Mouse (Mus musculus) midbrain, embryonic 10.5 days (tissue): ENCODE measurements at regions not wholly inside any gene's neighbourhood (a gene's known extent, or its start where the extent isn't known, plus 50 kb on each side); places are given as distances from the start of the nearest gene placed in this dataset.

Experiments
- DNase-seq: peaks from one replicate; pipeline ENCODE4 v3.0.0-alpha.2; 2017; ENCODE audit warnings: low spot score
- H3K27ac ChIP-seq: fragments of 300-500 bp; sonication (generic); replicated peaks from 2 replicates; pipeline ENCODE4 v1.5.1; 2016; ENCODE audit warnings: mild to moderate bottlenecking
- H3K27me3 ChIP-seq: fragments of 300-500 bp; sonication (generic); 2 replicates; pipeline ENCODE4 v1.6.1; 2016; ENCODE audit warnings: low read depth, mild to moderate bottlenecking; ENCODE audit not compliant: poor library complexity, severe bottlenecking
- H3K36me3 ChIP-seq: fragments of 300-500 bp; sonication (generic); 2 replicates; pipeline ENCODE4 v1.6.1; 2016; ENCODE audit warnings: mild to moderate bottlenecking, moderate library complexity
- H3K4me1 ChIP-seq: fragments of 300-500 bp; sonication (generic); 2 replicates; pipeline ENCODE4 v1.6.1; 2016
- H3K4me3 ChIP-seq: fragments of 300-500 bp; sonication (generic); 2 replicates; pipeline ENCODE4 v1.5.1; 2016; ENCODE audit warnings: mild to moderate bottlenecking, moderate library complexity
- H3K9me3 ChIP-seq: fragments of 300-500 bp; sonication (generic); replicated peaks from 2 replicates; pipeline ENCODE4 v1.6.1; 2016; ENCODE audit warnings: mild to moderate bottlenecking
- WGBS: fragments of 180-500 bp; shearing (Covaris S2); methylation state at CpG from one replicate; pipeline ENCODE4 v1.1.7; 2016; 5-methylcytosine and 5-hydroxymethylcytosine counted together

DNA sequence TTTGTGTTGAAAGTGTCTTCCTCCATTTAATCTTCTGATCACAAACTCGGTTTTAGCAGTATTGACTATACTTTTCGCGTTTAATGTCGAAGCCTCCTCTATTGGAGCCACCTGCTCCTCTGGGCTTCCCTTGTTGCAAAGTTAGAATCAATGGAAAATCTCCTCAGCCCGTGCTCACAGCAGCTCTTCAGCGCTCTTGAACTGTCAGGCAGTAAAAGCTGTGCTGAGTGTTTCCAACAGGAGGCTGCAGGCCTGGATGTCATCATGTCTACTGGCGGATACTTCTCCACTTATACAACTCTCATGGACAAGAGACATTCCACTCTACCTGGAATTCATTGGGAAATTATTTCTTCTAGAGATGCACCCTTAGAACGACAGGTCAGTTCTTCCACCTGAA is 380.4 kb upstream of the Crim1 start:
- 78% methylated on average over 8 of the region's 8 CpGs for WGBS
- Histone ChIP-seq H3K27me3 (no peaks in the 10 kb centered on the region), H3K36me3 (no peaks in the 10 kb centered on the region), H3K4me3 (no peak overlapping the region), H3K4me1 (no peaks in the 10 kb centered on the region), H3K27ac (no peak overlapping the region), H3K9me3 (no peaks in the 10 kb centered on the region)
- DNase-seq = peak; percentile 12

DNA sequence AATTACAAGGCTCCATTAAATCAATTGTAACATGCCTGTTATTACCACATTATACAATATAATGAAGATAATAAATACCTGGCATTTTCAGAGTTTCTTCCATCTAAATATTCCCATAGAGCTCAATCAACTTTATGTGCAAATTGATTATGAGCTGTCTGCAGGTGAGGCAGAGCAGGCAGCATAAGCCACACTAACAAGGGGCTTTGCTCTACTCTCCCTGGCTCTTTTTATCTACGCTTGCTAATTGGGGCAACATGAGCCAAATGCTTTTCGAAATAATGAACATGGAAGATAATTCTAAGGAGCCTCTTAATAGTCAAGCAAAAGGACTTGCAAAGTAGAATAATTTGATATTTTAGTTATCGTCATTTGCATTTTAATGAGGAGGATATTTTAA is 356.1 kb upstream of the Crim1 start:
- Histone ChIP-seq H3K27me3 (no peaks in the 10 kb centered on the region), H3K4me3 (no peak overlapping the region), H3K4me1 (no peaks in the 10 kb centered on the region), H3K27ac (no peak overlapping the region), H3K36me3 (no peaks in the 10 kb centered on the region), H3K9me3 (no peaks in the 10 kb centered on the region)
- DNase-seq = no peak
- WGBS = 90% methylated on average over 3 of the region's 3 CpGs

DNA sequence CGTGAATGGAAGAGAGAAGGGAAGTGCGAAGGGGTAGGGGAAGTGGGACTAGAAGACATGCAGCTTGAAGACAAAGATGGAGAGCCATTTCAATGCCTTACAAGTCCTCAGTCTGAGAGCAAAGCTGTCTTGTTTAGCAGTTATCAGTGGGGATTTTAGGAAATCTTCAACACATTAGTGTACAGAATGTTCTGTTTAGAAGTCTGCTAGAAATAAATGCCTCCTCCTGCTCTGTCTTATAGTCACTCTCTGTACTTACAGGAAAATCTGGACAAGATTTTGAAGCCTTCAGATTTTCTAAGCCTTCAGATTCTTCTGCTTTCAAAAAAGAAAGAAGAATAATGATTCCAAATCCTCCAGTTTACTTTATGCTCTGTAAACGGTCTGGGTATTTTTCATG is 325.6 kb upstream of the Crim1 start:
- no peaks in the 10 kb centered on the region for H3K9me3 ChIP-seq
- H3K36me3 ChIP-seq = no peaks in the 10 kb centered on the region
- no peak overlapping the region for H3K4me3 ChIP-seq
- DNase-seq = no peak
- no peaks in the 10 kb centered on the region for H3K27me3 ChIP-seq
- no peak overlapping the region for H3K27ac ChIP-seq
- peaks cover 3% of the 10 kb centered on the region; the same call in 1 of the 2 replicates for H3K4me1 ChIP-seq
- WGBS = 91% methylated on average over 3 of the region's 3 CpGs

DNA sequence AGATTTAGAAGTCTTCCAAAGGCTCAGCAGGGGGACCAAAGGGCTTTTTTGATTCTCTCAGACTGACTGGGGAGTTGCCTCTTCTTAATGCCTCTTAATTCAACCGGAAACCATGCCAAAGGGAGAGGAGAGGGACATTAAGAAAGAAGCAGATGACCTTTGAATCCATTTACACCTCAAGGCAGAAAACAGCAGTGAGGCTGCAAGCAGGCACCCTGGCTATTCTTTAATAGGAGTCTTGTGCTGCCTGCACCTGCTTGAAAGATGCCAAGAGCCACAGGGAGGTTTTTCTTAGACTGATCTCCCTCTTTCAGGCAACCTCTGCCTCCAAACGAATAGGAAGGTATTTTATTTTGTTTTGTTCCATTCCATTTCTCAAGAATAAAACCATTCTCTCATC is 323.0 kb upstream of the Crim1 start:
- H3K27me3 ChIP-seq = no peaks in the 10 kb centered on the region
- no peak for DNase-seq
- H3K9me3 ChIP-seq = no peaks in the 10 kb centered on the region
- no peak overlapping the region for H3K4me3 ChIP-seq
- H3K4me1 ChIP-seq = peaks cover 3% of the 10 kb centered on the region; the same call in 1 of the 2 replicates
- H3K36me3 ChIP-seq = no peaks in the 10 kb centered on the region
- WGBS = 8% methylated on average over 2 of the region's 2 CpGs
- H3K27ac ChIP-seq = no peak overlapping the region

DNA sequence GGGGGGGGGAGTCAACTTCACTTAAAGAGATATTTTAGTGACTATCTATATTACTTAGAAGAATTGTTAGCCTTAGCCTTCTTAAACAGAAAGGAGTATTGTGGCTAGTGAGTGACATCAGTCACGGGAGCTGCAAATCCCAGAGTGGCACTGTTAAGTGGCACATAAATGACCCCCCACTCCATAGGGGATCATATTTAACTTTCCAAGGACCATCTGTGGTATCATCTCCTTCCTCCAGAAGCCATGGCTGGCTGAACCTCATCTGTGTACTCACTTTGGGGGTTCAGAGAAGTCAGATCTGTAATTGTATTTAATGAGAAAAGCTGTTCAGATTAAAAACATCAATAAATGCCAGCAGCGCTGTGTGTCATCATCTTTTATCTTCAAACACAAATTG is 314.9 kb upstream of the Crim1 start:
- 88% methylated on average over 2 of the region's 2 CpGs for WGBS
- no peaks in the 10 kb centered on the region for H3K4me1 ChIP-seq
- no peak for DNase-seq

DNA sequence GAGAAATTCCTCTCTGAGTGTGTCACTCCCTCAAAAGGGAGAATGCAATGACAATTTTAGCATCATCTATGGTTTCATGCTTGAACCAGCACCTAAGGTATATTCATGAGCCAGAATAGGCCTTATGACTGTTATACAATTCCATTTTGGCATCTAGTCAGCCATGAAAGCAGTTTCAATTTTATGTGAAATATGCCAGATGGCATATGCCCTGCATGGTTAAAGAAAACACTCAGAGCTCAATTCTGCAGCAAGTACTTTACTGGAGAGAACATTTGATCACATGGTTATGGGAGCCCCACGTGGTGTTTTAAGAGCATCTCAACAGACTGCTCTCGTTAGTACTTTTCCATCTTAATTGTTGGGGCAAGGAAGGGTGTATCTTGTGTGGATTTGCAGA is 310.9 kb upstream of the Crim1 start:
- no peaks in the 10 kb centered on the region for H3K9me3 ChIP-seq
- H3K4me1 ChIP-seq = no peaks in the 10 kb centered on the region
- no peaks in the 10 kb centered on the region for H3K27me3 ChIP-seq
- H3K36me3 ChIP-seq = no peaks in the 10 kb centered on the region
- H3K4me3 ChIP-seq = no peak overlapping the region
- 75% methylated on average over 2 of the region's 2 CpGs for WGBS
- no peak for DNase-seq
- no peak overlapping the region for H3K27ac ChIP-seq

More for the DNA sequence above, 314.9 kb upstream of the Crim1 start:
- Histone ChIP-seq H3K4me3 (no peak overlapping the region), H3K27ac (no peak overlapping the region), H3K36me3 (no peaks in the 10 kb centered on the region), H3K9me3 (no peaks in the 10 kb centered on the region), H3K27me3 (no peaks in the 10 kb centered on the region)

DNA sequence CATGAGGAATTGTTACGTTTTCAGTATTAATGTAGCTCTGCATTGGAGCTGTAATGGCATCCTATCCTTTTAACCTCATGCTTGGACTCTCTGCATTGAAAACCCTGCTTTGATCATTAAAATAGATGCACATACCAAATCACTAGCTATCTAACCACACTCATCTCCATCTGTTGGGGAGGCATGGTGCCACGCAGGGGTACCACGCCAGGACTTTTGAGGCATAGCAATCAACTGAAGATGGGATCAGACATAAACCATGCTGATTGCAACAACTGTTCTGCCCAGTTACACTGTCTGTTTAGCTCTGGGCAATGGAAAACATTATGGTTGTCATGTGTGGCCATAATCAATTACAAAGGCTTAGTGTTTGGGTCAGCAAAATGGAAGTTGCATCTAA is 295.6 kb upstream of the Crim1 start:
- no peaks in the 10 kb centered on the region for H3K9me3 ChIP-seq
- 93% methylated on average over 3 of the region's 3 CpGs for WGBS

DNA sequence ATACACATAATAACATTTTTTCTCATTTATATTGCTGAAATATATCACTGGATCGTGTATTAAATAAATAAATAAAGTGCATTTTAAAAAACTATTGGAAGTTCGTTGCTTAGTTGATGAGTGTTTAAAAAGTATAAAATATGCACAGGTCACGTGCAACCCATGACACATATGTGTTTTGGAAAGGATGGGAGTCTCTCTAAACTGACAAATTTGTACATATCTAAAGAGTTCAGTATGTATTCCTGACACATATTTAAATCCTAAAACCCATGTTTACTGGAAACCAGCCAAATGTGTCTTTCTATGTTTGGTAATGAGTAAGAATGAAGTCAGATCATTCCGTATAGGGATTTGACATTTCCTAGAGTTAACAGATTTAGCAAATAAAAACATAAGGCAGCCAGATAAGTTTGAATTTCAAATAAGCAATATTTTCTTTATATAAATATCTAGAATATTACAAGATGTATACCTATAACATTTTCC is 286.0 kb upstream of the Crim1 start:
- 89% methylated on average over 4 of the region's 4 CpGs for WGBS
- Histone ChIP-seq H3K27ac (no peak overlapping the region), H3K27me3 (no peaks in the 10 kb centered on the region), H3K4me1 (no peaks in the 10 kb centered on the region), H3K4me3 (no peak overlapping the region), H3K9me3 (no peaks in the 10 kb centered on the region), H3K36me3 (no peaks in the 10 kb centered on the region)
- DNase-seq = no peak

More for the DNA sequence above, 295.6 kb upstream of the Crim1 start:
- Histone ChIP-seq H3K27ac (no peak overlapping the region), H3K4me3 (no peak overlapping the region), H3K36me3 (no peaks in the 10 kb centered on the region), H3K4me1 (no peaks in the 10 kb centered on the region), H3K27me3 (no peaks in the 10 kb centered on the region)
- no peak for DNase-seq

DNA sequence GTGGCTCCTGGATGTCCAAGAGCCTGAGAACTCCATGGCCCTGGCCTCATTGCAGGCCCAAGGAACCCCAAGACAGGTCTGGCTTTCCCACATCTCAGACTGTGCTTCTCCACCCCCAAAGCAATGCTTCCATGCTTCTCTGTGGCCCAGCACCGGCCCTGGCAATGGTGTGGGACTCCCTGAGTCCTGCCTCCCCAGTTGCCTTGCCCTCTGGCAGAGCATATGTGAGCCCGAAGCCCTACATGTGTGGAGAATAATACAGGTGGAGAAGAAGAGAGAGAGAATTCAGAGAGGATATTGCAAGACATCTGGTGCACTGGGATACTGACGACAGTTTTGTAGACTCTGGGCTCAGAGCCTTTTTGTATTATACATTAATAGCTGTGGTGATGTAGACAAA is 269.8 kb upstream of the Crim1 start:
- 79% methylated on average over 3 of the region's 3 CpGs for WGBS
- no peaks in the 10 kb centered on the region for H3K9me3 ChIP-seq
- no peak for DNase-seq
- H3K27ac ChIP-seq = no peak overlapping the region
- H3K4me1 ChIP-seq = no peaks in the 10 kb centered on the region
- no peaks in the 10 kb centered on the region for H3K36me3 ChIP-seq
- no peak overlapping the region for H3K4me3 ChIP-seq
- H3K27me3 ChIP-seq = no peaks in the 10 kb centered on the region

DNA sequence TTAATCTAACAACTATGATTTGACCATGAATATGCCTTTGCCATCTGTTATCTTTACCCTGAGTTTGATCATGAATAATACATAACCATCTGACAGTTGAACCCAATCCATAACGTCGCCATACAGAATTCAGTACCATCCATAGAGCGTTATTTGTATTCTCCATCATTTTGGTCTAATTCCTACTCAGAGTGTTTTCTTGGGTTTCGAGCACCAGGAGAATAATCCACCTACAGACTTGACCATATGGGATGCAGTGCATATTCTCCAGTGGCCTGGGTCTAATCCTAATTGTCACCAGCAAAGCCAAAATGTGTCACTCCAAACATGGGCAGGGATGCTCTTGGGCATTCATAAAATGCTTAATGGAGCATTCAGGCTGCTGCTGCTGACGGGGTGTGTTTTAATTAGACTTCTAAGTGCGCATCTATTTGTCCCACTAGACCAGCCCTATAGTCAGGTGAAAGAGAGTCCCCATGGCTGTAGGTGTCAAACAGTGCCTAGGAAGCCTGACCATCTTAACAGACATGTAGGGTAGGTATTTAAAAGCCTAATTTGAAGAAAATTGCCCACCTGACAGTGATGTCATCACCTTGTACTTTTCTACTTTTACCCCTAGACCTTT is 269.0 kb upstream of the Crim1 start:
- Histone ChIP-seq H3K9me3 (no peaks in the 10 kb centered on the region), H3K27ac (no peak overlapping the region), H3K4me1 (no peaks in the 10 kb centered on the region), H3K4me3 (no peak overlapping the region), H3K27me3 (no peaks in the 10 kb centered on the region), H3K36me3 (no peaks in the 10 kb centered on the region)
- 82% methylated on average over 6 of the region's 6 CpGs for WGBS
- DNase-seq = no peak

DNA sequence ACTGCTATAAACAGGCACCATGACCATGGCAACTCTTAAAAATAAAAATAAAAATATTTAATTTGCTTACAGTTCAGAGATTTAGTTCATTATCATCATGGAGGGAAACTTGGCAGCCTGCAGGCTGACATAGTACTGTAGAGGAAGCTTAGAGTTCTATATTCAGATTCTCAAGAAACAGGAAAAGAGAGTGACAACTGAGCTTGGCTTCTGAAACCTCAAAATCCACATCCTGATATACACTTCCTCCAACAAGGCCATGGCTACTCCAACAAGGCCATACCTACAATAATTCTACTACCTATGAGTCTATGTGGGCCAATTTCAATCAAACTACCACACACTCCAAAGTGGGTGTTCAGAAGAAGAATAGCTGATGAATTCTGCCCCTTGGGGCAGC is 266.9 kb upstream of the Crim1 start:
- Histone ChIP-seq H3K4me3 (no peak overlapping the region), H3K4me1 (no peaks in the 10 kb centered on the region), H3K9me3 (no peaks in the 10 kb centered on the region), H3K27ac (no peak overlapping the region), H3K27me3 (no peaks in the 10 kb centered on the region), H3K36me3 (no peaks in the 10 kb centered on the region)
- no peak for DNase-seq

DNA sequence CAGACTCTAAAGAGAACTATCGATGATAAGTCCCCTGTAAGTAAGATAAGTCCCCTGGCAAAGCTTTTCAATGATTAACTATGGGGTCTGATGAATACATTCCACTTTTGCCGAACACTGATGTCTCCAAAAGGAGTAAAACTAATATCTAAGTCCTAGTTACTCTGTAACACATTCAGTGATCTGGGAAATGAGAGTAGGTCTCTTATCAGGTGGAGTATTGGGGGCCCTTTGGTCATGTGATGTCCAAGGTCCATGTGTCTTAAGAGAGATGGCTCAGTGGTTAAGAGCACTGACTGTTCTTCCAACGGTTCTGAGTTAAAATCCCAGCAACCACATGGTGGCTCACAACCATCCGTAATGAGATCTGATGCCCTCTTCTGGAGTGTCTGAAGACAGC is 242.0 kb upstream of the Crim1 start:
- Histone ChIP-seq H3K4me1 (no peaks in the 10 kb centered on the region), H3K27ac (no peak overlapping the region), H3K36me3 (no peaks in the 10 kb centered on the region), H3K4me3 (no peak overlapping the region), H3K27me3 (no peaks in the 10 kb centered on the region), H3K9me3 (no peaks in the 10 kb centered on the region)
- no peak for DNase-seq
- 86% methylated on average over 4 of the region's 4 CpGs for WGBS

DNA sequence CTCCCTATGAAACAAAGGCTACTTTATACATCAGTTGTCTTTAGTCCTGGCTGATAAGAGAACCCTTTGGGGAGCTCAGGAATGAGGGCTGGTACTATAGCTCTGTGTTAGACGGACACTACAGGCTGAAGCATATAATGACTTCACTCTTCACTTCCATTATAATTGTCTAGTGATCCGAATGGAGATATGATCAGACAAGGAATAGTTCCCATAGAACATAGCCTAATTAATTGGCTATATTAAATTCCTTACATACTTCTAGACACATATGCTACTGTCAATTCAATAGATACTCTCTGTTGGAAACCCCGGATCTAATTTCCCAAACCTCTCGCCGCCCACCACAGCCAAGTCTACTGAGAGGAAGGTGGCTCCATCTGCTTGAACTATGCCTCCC is 238.8 kb upstream of the Crim1 start:
- no peaks in the 10 kb centered on the region for H3K4me1 ChIP-seq
- no peaks in the 10 kb centered on the region for H3K9me3 ChIP-seq
- no peak for DNase-seq
- H3K27me3 ChIP-seq = no peaks in the 10 kb centered on the region
- no peaks in the 10 kb centered on the region for H3K36me3 ChIP-seq
- WGBS = 94% methylated on average over 5 of the region's 5 CpGs
- H3K27ac ChIP-seq = no peak overlapping the region
- no peak overlapping the region for H3K4me3 ChIP-seq

DNA sequence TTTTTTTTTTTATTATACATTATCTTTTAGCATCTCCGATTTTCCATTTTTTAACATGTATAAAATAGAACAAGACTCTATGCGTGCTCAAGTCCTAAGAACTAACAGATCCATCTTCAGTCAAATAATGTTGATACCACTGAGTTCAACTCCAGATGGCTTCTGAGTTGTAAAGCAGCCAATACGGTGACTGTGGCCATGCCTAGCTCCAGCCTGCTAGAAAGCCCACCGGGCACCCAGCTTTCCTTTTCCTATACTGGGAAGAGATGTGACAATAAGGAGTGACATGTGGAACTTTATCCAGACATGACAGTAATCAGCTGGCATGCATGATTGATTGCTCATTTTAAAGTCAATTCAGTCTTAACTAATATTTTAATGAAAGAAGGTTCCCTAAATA is 236.7 kb upstream of the Crim1 start:
- no peak for DNase-seq
- WGBS = 90% methylated on average over 4 of the region's 4 CpGs

More for the DNA sequence above, 236.7 kb upstream of the Crim1 start:
- no peaks in the 10 kb centered on the region for H3K36me3 ChIP-seq
- H3K27ac ChIP-seq = no peak overlapping the region
- H3K4me3 ChIP-seq = no peak overlapping the region
- no peaks in the 10 kb centered on the region for H3K4me1 ChIP-seq
- H3K27me3 ChIP-seq = no peaks in the 10 kb centered on the region
- H3K9me3 ChIP-seq = no peaks in the 10 kb centered on the region
